Mouse (Mus musculus) thymus, adult 2 months (tissue): ENCODE results near the gene Fam213b.

Experiments
- CTCF ChIP-seq: fragments of 200-500 bp; IDR thresholded peaks from 2 replicates; pipeline ENCODE4 v1.5.1; 2012; ENCODE audit warnings: mild to moderate bottlenecking, control low read depth, low read length, moderate library complexity, borderline replicate concordance; ENCODE audit not compliant: control insufficient read depth, poor library complexity, insufficient read depth; ENCODE audit errors: extremely low read depth
- POLR2A ChIP-seq: fragments of 200-500 bp; IDR thresholded peaks from 2 replicates; pipeline ENCODE4 v1.6.1; 2012; ENCODE audit warnings: mild to moderate bottlenecking, low read length, control low read depth, moderate library complexity; ENCODE audit not compliant: control insufficient read depth, poor library complexity, insufficient read depth; ENCODE audit errors: extremely low read depth

- TF ChIP-seq POLR2A (no peak), CTCF (no peak)
These were observed 42.1 kb downstream of the Fam213b start for GRCm38 (mm10) chr4:154856882-154857281.
